Mouse (Mus musculus) stomach, postnatal 0 days (tissue): ENCODE measurements at regions not wholly inside any gene's neighbourhood (a gene's known extent, or its start where the extent isn't known, plus 50 kb on each side); places are given as distances from the start of the nearest gene placed in this dataset.

ENCODE experiments used
- ATAC-seq: fragments of 200-750 bp; cut with Nextera tagmentation; 2 replicates; pipeline ENCODE4 v1.8.0; 2017; ENCODE audit not compliant: low FRiP score, low TSS enrichment
- DNase-seq: peaks from one replicate; pipeline ENCODE4 v3.0.0-alpha.2; 2016; ENCODE audit warnings: low spot score
- H3K27ac ChIP-seq: fragments of 300-500 bp; sonication (generic); replicated peaks from 2 replicates; pipeline ENCODE4 v1.5.1; 2014; ENCODE audit warnings: mild to moderate bottlenecking, control low read depth
- H3K27me3 ChIP-seq: fragments of 300-500 bp; sonication (generic); 2 replicates; pipeline ENCODE4 v1.6.1; 2014; ENCODE audit warnings: low read length; ENCODE audit not compliant: control insufficient read depth, insufficient read depth
- H3K36me3 ChIP-seq: fragments of 300-500 bp; sonication (generic); 2 replicates; pipeline ENCODE4 v1.6.1; 2014; ENCODE audit warnings: low read length, mixed read lengths; ENCODE audit not compliant: control insufficient read depth, insufficient read depth
- H3K4me1 ChIP-seq: fragments of 300-500 bp; sonication (generic); replicated peaks from 2 replicates; pipeline ENCODE4 v1.6.1; 2014; ENCODE audit warnings: antibody characterized with exemption; ENCODE audit not compliant: control insufficient read depth, insufficient read depth
- H3K4me2 ChIP-seq: fragments of 300-500 bp; sonication (generic); replicated peaks from 2 replicates; pipeline ENCODE4 v1.6.1; 2014; ENCODE audit warnings: low read depth, mild to moderate bottlenecking, control low read depth, moderate library complexity
- H3K4me3 ChIP-seq: fragments of 300-500 bp; sonication (generic); 2 replicates; pipeline ENCODE4 v1.5.1; 2014; ENCODE audit warnings: low read depth, low read length, control low read depth
- H3K9ac ChIP-seq: fragments of 300-500 bp; sonication (generic); 2 replicates; pipeline ENCODE4 v1.6.1; 2014; ENCODE audit warnings: mild to moderate bottlenecking, low read length, control low read depth, mixed read lengths
- H3K9me3 ChIP-seq: fragments of 300-500 bp; sonication (generic); 2 replicates; pipeline ENCODE4 v1.6.1; 2016; ENCODE audit warnings: low read length; ENCODE audit not compliant: control insufficient read depth
- CTCF ChIP-seq: IDR thresholded peaks from 2 replicates; pipeline ENCODE4 v1.5.1; 2016; ENCODE audit warnings: antibody characterized with exemption, low read depth, mild to moderate bottlenecking, moderate library complexity
- EP300 ChIP-seq: optimal IDR thresholded peaks from 2 replicates; pipeline ENCODE3; 2016; ENCODE audit warnings: antibody characterized with exemption
- WGBS: fragments of 180-500 bp; shearing (Covaris S2); extraction: QIAGEN DNeasy Blood & Tissue Kit; methylation state at CpG from one replicate; pipeline ENCODE4 v1.1.7; 2014; 5-methylcytosine and 5-hydroxymethylcytosine counted together

DNA sequence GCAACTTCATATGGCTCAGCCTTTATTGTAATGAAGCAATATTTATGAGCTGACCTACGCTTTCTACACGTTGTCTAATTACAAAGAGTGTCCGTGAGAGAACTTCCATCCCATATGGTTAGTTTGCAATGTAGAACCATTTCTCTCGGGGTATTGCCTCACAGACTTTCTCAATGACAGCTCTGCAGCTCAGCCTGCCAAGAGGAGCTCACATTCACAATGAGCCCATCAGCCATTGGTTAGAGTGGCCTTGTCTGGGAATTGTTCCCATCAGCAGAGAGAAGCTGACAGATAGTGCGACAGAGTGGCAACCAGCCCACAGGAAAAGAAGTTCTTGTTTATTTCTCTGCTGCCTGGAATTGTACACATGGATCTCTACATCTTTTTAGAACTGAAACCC is 409.7 kb downstream of the Zfp704 start:
- Histone ChIP-seq H3K9me3 (no peaks in the 10 kb centered on the region), H3K36me3 (no peaks in the 10 kb centered on the region), H3K27me3 (no peaks in the 10 kb centered on the region), H3K4me3 (no peak overlapping the region), H3K9ac (no peak overlapping the region), H3K4me2 (no peak overlapping the region), H3K4me1 (no peaks in the 10 kb centered on the region; the same call in 1 of the 2 replicates), H3K27ac (no peak overlapping the region)
- ATAC-seq (peak; percentile 29; the same call in 1 of the 2 replicates), DNase-seq (no peak)
- TF ChIP-seq CTCF, result no peak
- TF ChIP-seq EP300, result no peak
- WGBS, result 49% methylated on average over 5 of the region's 5 CpGs

DNA sequence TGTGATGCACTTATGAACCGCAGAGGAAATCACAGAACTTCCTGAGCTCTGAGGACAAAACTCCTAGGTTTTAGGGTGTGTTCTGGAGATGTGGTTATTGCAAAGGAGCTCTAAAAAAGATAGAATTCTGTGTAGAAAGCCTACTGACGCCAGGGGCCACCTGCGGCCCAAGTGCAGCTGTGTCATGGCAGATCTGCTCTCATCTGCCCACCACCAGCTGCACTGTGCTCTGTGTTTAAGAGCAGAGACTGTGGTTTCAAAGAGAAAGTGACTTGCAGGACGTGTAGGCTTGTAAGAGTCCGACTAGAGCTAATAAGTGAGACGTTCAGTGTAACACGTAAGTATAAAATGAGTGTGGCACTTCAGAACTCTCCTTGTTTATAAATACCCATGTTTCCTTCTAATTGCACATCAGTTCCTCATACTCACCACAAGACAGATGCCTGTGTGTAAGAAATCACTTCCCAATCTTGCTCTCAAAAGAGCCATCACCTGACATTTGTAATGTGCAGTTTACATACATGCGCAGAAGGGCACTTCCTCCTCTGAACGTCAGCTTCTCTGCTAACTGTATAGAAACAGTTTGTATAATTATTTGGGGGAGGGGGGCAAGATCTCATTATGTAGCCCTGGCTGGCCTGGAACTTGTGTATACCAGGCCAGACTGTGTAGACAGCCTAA is 411.1 kb downstream of the Zfp704 start:
- WGBS, result 75% methylated on average over 9 of the region's 9 CpGs

DNA sequence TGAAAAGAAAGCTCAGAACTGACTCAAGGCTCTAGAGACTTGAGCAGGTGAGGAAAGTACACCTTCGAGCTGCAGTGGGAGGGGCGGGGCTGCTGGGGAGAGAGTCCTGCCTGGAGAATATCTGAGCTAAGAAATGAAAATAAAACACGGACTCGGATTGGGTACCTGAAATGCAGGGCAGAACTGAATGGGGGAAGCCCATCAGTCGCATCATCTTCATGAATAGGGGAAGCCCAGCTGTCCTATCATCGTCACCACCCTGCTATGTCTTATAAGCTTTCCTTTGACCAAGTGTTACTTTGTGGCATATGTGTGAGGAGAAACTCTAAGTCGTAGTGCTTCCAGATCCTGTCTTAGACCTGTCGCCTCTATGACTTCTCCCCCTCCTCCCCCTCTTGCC is 414.1 kb downstream of the Zfp704 start:
- TF ChIP-seq EP300, result no peak
- H3K4me2 ChIP-seq, result no peak overlapping the region
- H3K27ac ChIP-seq, result no peak overlapping the region
- H3K9ac ChIP-seq, result no peak overlapping the region
- H3K4me1 ChIP-seq, result no peaks in the 10 kb centered on the region; the same call in 1 of the 2 replicates
- H3K9me3 ChIP-seq, result no peaks in the 10 kb centered on the region
- H3K4me3 ChIP-seq, result no peak overlapping the region
- H3K27me3 ChIP-seq, result no peaks in the 10 kb centered on the region
- DNase-seq (peak; percentile 22), ATAC-seq (no peak)
- 66% methylated on average over 8 of the region's 8 CpGs for WGBS
- no peaks in the 10 kb centered on the region for H3K36me3 ChIP-seq

More for the DNA sequence above, 411.1 kb downstream of the Zfp704 start:
- Histone ChIP-seq H3K27me3 (no peaks in the 10 kb centered on the region), H3K9me3 (no peaks in the 10 kb centered on the region), H3K4me2 (no peak overlapping the region), H3K27ac (no peak overlapping the region), H3K4me3 (no peak overlapping the region), H3K4me1 (no peaks in the 10 kb centered on the region; the same call in 1 of the 2 replicates), H3K36me3 (no peaks in the 10 kb centered on the region), H3K9ac (no peak overlapping the region)
- ATAC-seq (no peak), DNase-seq (no peak)
- TF ChIP-seq EP300 (no peak), CTCF (no peak)

GRCm38 (mm10) chr3:9189366-9190287 is 420.3 kb downstream of the Zfp704 start:
- Histone ChIP-seq H3K27ac (no peak overlapping the region), H3K4me2 (no peak overlapping the region), H3K9me3 (no peaks in the 10 kb centered on the region), H3K9ac (no peak overlapping the region), H3K27me3 (no peaks in the 10 kb centered on the region), H3K4me1 (no peaks in the 10 kb centered on the region), H3K36me3 (no peaks in the 10 kb centered on the region), H3K4me3 (no peak overlapping the region)
- WGBS, result 61% methylated on average over 15 of the region's 15 CpGs
- ATAC-seq, result peak; percentile 24; the same call in 1 of the 2 replicates
- no peak for DNase-seq
- TF ChIP-seq CTCF, result no peak
- no peak for TF ChIP-seq EP300

GRCm38 (mm10) chr3:9186364-9187120 is 423.3 kb downstream of the Zfp704 start:
- TF ChIP-seq CTCF (no peak), EP300 (no peak)
- ATAC-seq (peak; percentile 75; the same call in 1 of the 2 replicates), DNase-seq (no peak)
- H3K27me3 ChIP-seq, result no peaks in the 10 kb centered on the region
- H3K9me3 ChIP-seq, result no peaks in the 10 kb centered on the region
- H3K27ac ChIP-seq, result no peak overlapping the region
- 51% methylated on average over 6 of the region's 6 CpGs for WGBS
- H3K4me2 ChIP-seq, result no peak overlapping the region
- no peak overlapping the region for H3K4me3 ChIP-seq
- no peaks in the 10 kb centered on the region for H3K4me1 ChIP-seq
- H3K36me3 ChIP-seq, result no peaks in the 10 kb centered on the region
- no peak overlapping the region for H3K9ac ChIP-seq
